In genomic region chrX:152002865-152003264, GRCm38 (mm10) we compare ENCODE assay signal across 10 mouse cellular contexts. TPM values are rescaled to one million over a fixed set of nuclear protein-coding genes. Genes with fewer than 3 reads are reported as not detected.
DNase-seq lines count a peak whose midpoint lies in the region; ATAC-seq lines count a peak whose summit lies in the region.
"Had no signal": no experiment of that assay in that cellular context is flagged by ENCODE, and none has a peak within 500 bp of the region (broad histone marks: within the 10 kb centered on the region; RNA-seq: fewer than 3 reads in every experiment).

No protein-coding gene starts in this region.

- H3K9me3 ChIP-seq in heart, embryonic 14.5 days (ENCODE audit: control insufficient read depth, low read length): no peaks in the 10 kb centered on the region
- no peaks in the 10 kb centered on the region for H3K9me3 ChIP-seq in hindbrain, embryonic 13.5 days
- no peaks in the 10 kb centered on the region for H3K9me3 ChIP-seq in megakaryocyte, embryonic 14.5 days
- H3K9me3 ChIP-seq: G1E had no signal

- H3K36me3 ChIP-seq in heart, embryonic 14.5 days (ENCODE audit: control insufficient read depth, insufficient read depth, low read length): peaks cover 28% of the 10 kb centered on the region
- peaks cover 6% of the 10 kb centered on the region; the same call in 1 of the 2 replicates for H3K36me3 ChIP-seq in hindbrain, embryonic 13.5 days
- peaks cover 45% of the 10 kb centered on the region for H3K36me3 ChIP-seq in megakaryocyte, embryonic 14.5 days (replicated peaks; ENCODE audit: low read length)

- H3K27me3 ChIP-seq in heart, embryonic 14.5 days (ENCODE audit: control insufficient read depth, insufficient read depth, low read length): no peaks in the 10 kb centered on the region; the same call in 1 of the 2 replicates
- peaks cover 86% of the 10 kb centered on the region for H3K27me3 ChIP-seq in hindbrain, embryonic 13.5 days
- peaks cover 40% of the 10 kb centered on the region for H3K27me3 ChIP-seq in megakaryocyte, embryonic 14.5 days (replicated peaks)

- no peak overlapping the region for H3K9ac ChIP-seq in heart, embryonic 14.5 days (ENCODE audit: low read length)
- no peak overlapping the region for H3K9ac ChIP-seq in hindbrain, embryonic 13.5 days

- peak overlapping the region; percentile 71 for H3K4me2 ChIP-seq in heart, embryonic 14.5 days (ENCODE audit: low read length)
- H3K4me2 ChIP-seq in hindbrain, embryonic 13.5 days: peak overlapping the region; percentile 66

- DNase-seq in heart, adult 8-10 months (ENCODE audit: low spot score): no peak
- peak; percentile 18 for DNase-seq in MEL-GATA-1-ER (ENCODE audit: extremely low read depth, low read depth)
- no peak for DNase-seq in spleen, adult 18-20 months
- DNase-seq in frontal cortex, adult 2 months (ENCODE audit: extremely low spot score in 1 of 2, low spot score in 1 of 2): no peak
- no peak for DNase-seq in right cerebral cortex, adult 2 months (ENCODE audit: low spot score in 2 of 2)
- DNase-seq: thymus, postnatal 25 days had no signal

- no peak overlapping the region for H3K4me3 ChIP-seq in heart, embryonic 14.5 days (ENCODE audit: control insufficient read depth in 1 of 2, insufficient read depth in 1 of 2, low read depth in 1 of 2, low read length in 2 of 2)
- no peak overlapping the region for H3K4me3 ChIP-seq in hindbrain, embryonic 13.5 days
- peak overlapping the region; percentile 71 for H3K4me3 ChIP-seq in megakaryocyte, embryonic 14.5 days (replicated peaks)

- no peaks in the 10 kb centered on the region for H3K4me1 ChIP-seq in heart, embryonic 14.5 days (ENCODE audit: control insufficient read depth in 2 of 2, insufficient read depth in 2 of 2, low read length in 2 of 2)
- 0 out of 2 replicates have a peak, but pooled peaks cover 3% of the 10 kb centered on the region for H3K4me1 ChIP-seq in hindbrain, embryonic 13.5 days (replicated peaks)
- peaks cover 7% of the 10 kb centered on the region; the same call in 1 of the 2 replicates for H3K4me1 ChIP-seq in megakaryocyte, embryonic 14.5 days

- WGBS in heart, embryonic 14.5 days: 56% methylated on average over 2 of the region's 2 CpGs
- 92% methylated on average over 2 of the region's 2 CpGs for WGBS in hindbrain, embryonic 13.5 days

- no peak for ATAC-seq in heart, embryonic 14.5 days (ENCODE audit: insufficient number of reproducible peaks, insufficient read depth, low FRiP score, low read depth)
- no peak for ATAC-seq in hindbrain, embryonic 13.5 days (ENCODE audit: low FRiP score)

- H3K27ac ChIP-seq in heart, embryonic 14.5 days (replicated peaks in 1 of 2; ENCODE audit: control insufficient read depth in 1 of 2, insufficient read depth in 1 of 2, low read depth in 2 of 2, low read length in 2 of 2): no peak overlapping the region
- H3K27ac ChIP-seq in hindbrain, embryonic 13.5 days: no peak overlapping the region

RNA-seq across cellular contexts. Expression of gene Hsd17b10, which starts 1.2 kb away (rescaled TPM):
- polyA plus RNA-seq in heart, embryonic 14.5 days (2014; fragmentation: Nextera tagmentation; extraction: Ambion mirVana): 213 and 226 TPM in 2 replicates
- 100 to 1,000 TPM; 222 to 288 (median 242) TPM for total RNA-seq in heart, adult 8-10 months (2022)
- 126 and 128 TPM in 2 replicates for polyA plus RNA-seq in hindbrain, embryonic 13.5 days (2015; fragmentation: Nextera tagmentation; extraction: Ambion mirVana)
- 49.6 TPM in 1 of 2 replicates, not detected in the other for polyA plus RNA-seq in megakaryocyte, embryonic 14.5 days (2012; ENCODE audit: insufficient read depth, low replicate concordance)
- 31.5 and 36.3 TPM in 2 replicates for polyA plus RNA-seq in frontal cortex, adult 2 months (2012; rRNA removed)

RNA-seq across cellular contexts. Expression of gene Ribc1, which starts 13.2 kb away (rescaled TPM):
- 1.6 and 2.0 TPM in 2 replicates for polyA plus RNA-seq in heart, embryonic 14.5 days (2014; fragmentation: Nextera tagmentation; extraction: Ambion mirVana)
- under 1 TPM; 0.23 to 0.75 (median 0.48) TPM for total RNA-seq in heart, adult 8-10 months (2022)
- polyA plus RNA-seq in hindbrain, embryonic 13.5 days (2015; fragmentation: Nextera tagmentation; extraction: Ambion mirVana): 2.6 and 2.9 TPM in 2 replicates
- 1.1 and 1.6 TPM in 2 replicates for polyA plus RNA-seq in megakaryocyte, embryonic 14.5 days (2012; ENCODE audit: insufficient read depth, low replicate concordance)
- 0.32 and 0.46 TPM in 2 replicates for polyA plus RNA-seq in frontal cortex, adult 2 months (2012; rRNA removed)

RNA-seq across cellular contexts. Expression of gene Smc1a, which starts 13.4 kb away (rescaled TPM):
- polyA plus RNA-seq in heart, embryonic 14.5 days (2014; fragmentation: Nextera tagmentation; extraction: Ambion mirVana): 59.6 and 64.7 TPM in 2 replicates
- total RNA-seq in heart, adult 8-10 months (2022): 10 to 100 TPM; 19.7 to 25.7 (median 23.6) TPM
- polyA plus RNA-seq in hindbrain, embryonic 13.5 days (2015; fragmentation: Nextera tagmentation; extraction: Ambion mirVana): 84.4 and 88.4 TPM in 2 replicates
- 0.35 and 5.6 TPM in 2 replicates for polyA plus RNA-seq in megakaryocyte, embryonic 14.5 days (2012; ENCODE audit: insufficient read depth, low replicate concordance)
- polyA plus RNA-seq in frontal cortex, adult 2 months (2012; rRNA removed): 44.1 and 47.0 TPM in 2 replicates
